Mouse (Mus musculus) liver, embryonic 15.5 days (tissue): Measurements from ENCODE around the gene Qser1. TPM values are rescaled to one million over a fixed set of nuclear protein-coding genes. Genes with fewer than 3 reads are reported as not detected.
"Not testable (repeated sequence)": the region's sequence is repeated elsewhere in the genome, so short reads cannot be mapped to it uniquely, and the experiment has no call there.

Experiments
- ATAC-seq: fragments of 200-750 bp; cut with Nextera tagmentation; 2 replicates; pipeline ENCODE4 v1.8.0; 2017; ENCODE audit warnings: moderate number of reproducible peaks, mild to moderate bottlenecking, moderate library complexity; ENCODE audit not compliant: insufficient read depth
- H3K27ac ChIP-seq: fragments of 300-500 bp; sonication (generic); replicated peaks from 2 replicates; pipeline ENCODE4 v1.5.1; 2015; ENCODE audit warnings: mild to moderate bottlenecking, inconsistent platforms
- H3K27me3 ChIP-seq: fragments of 300-500 bp; sonication (generic); 2 replicates; pipeline ENCODE4 v1.6.1; 2015; ENCODE audit warnings: mild to moderate bottlenecking, inconsistent platforms
- H3K36me3 ChIP-seq: fragments of 300-500 bp; sonication (generic); replicated peaks from 2 replicates; pipeline ENCODE4 v1.6.1; 2015; ENCODE audit warnings: moderate library complexity, mild to moderate bottlenecking, inconsistent platforms
- H3K4me1 ChIP-seq: fragments of 300-500 bp; sonication (generic); replicated peaks from 2 replicates; pipeline ENCODE4 v1.6.1; 2015; ENCODE audit warnings: inconsistent platforms
- H3K4me2 ChIP-seq: fragments of 300-500 bp; sonication (generic); 2 replicates; pipeline ENCODE4 v1.6.1; 2015; ENCODE audit warnings: moderate library complexity, mild to moderate bottlenecking, inconsistent platforms
- H3K4me3 ChIP-seq: fragments of 300-500 bp; sonication (generic); replicated peaks from 2 replicates; pipeline ENCODE4 v1.5.1; 2015; ENCODE audit warnings: mild to moderate bottlenecking, inconsistent platforms
- H3K9ac ChIP-seq: fragments of 300-500 bp; sonication (generic); 2 replicates; pipeline ENCODE4 v1.6.1; 2015; ENCODE audit warnings: moderate library complexity, mild to moderate bottlenecking, inconsistent platforms
- H3K9me3 ChIP-seq: fragments of 300-500 bp; sonication (generic); replicated peaks from 2 replicates; pipeline ENCODE4 v1.6.1; 2016; ENCODE audit warnings: inconsistent platforms
- WGBS: fragments of 180-500 bp; shearing (Covaris S2); methylation state at CpG from one replicate; pipeline ENCODE4 v1.1.7; 2015; ENCODE audit warnings: mixed read lengths; ENCODE audit not compliant: insufficient replicate concordance; 5-methylcytosine and 5-hydroxymethylcytosine counted together
- polyA plus RNA-seq: library from polyadenylated mRNA; unstranded; fragments of >200 nt; fragmentation: Nextera tagmentation; extraction: Ambion mirVana; gene quantifications from 2 replicates; pipeline ENCODE4 v1.2.1, GENCODE M21; 2015

The Qser1 gene
- polyA plus RNA-seq, 1 experiment from 2014 or later, result 1.6 TPM

- ATAC-seq, result peak; percentile 51
- no peaks in the 10 kb centered on the region for H3K36me3 ChIP-seq
- H3K27ac ChIP-seq, result no peak within 1 kb of the TSS
- no peak within 1 kb of the TSS for H3K9ac ChIP-seq
- H3K4me3 ChIP-seq, result peak within 1 kb of the TSS; percentile 53
- under 1% methylated on average over 62 of the region's 62 CpGs for WGBS
- H3K4me1 ChIP-seq, result peaks cover 5% of the 10 kb centered on the region; the same call in 1 of the 2 replicates
- peaks cover 40% of the 10 kb centered on the region for H3K27me3 ChIP-seq
- peak within 1 kb of the TSS; percentile 75 for H3K4me2 ChIP-seq
- no peaks in the 10 kb centered on the region for H3K9me3 ChIP-seq
These were observed 32.9 kb upstream of the Qser1 start, which contains the start of gene Prrg4 for GRCm38 (mm10) chr2:104849276-104849990. Prrg4 (minus strand) TSS chr2:104849876.

- H3K4me3 ChIP-seq, result peak overlapping the region; percentile 53
- no peaks in the 10 kb centered on the region for H3K36me3 ChIP-seq
- H3K9me3 ChIP-seq, result no peaks in the 10 kb centered on the region
- H3K27ac ChIP-seq, result no peak overlapping the region
- H3K27me3 ChIP-seq, result peaks cover 39% of the 10 kb centered on the region
- peak overlapping the region; percentile 75 for H3K4me2 ChIP-seq
- WGBS, result 9% methylated on average over 16 of the region's 16 CpGs
- peaks cover 5% of the 10 kb centered on the region; the same call in 1 of the 2 replicates for H3K4me1 ChIP-seq
- ATAC-seq, result no peak
- no peak overlapping the region for H3K9ac ChIP-seq
These were observed 31.9 kb upstream of the Qser1 start for GRCm38 (mm10) chr2:104848235-104849161.

GRCm38 (mm10) chr2:104847645-104848044, 31.1 kb upstream of the Qser1 start:
- Histone ChIP-seq H3K4me1 (peaks cover 5% of the 10 kb centered on the region; the same call in 1 of the 2 replicates), H3K9ac (no peak overlapping the region), H3K9me3 (no peaks in the 10 kb centered on the region), H3K4me2 (no peak overlapping the region), H3K27ac (no peak overlapping the region), H3K36me3 (no peaks in the 10 kb centered on the region), H3K27me3 (peaks cover 35% of the 10 kb centered on the region), H3K4me3 (no peak overlapping the region)
- 30% methylated on average over 2 of the region's 2 CpGs for WGBS
- no peak for ATAC-seq

GRCm38 (mm10) chr2:104846638-104847414, 30.3 kb upstream of the Qser1 start:
- WGBS, result 23% methylated on average over 4 of the region's 4 CpGs
- peaks cover 8% of the 10 kb centered on the region; the same call in 1 of the 2 replicates for H3K4me1 ChIP-seq
- ATAC-seq, result no peak

GRCm38 (mm10) chr2:104842559-104842958, 26.0 kb upstream of the Qser1 start:
- Histone ChIP-seq H3K4me2 (no peak overlapping the region), H3K4me3 (no peak overlapping the region), H3K4me1 (peaks cover 3% of the 10 kb centered on the region; the same call in 1 of the 2 replicates), H3K9ac (no peak overlapping the region), H3K27me3 (no peaks in the 10 kb centered on the region), H3K9me3 (no peaks in the 10 kb centered on the region), H3K27ac (no peak overlapping the region), H3K36me3 (no peaks in the 10 kb centered on the region)
- ATAC-seq, result no peak

More at GRCm38 (mm10) chr2:104846638-104847414, 30.3 kb upstream of the Qser1 start:
- no peak overlapping the region for H3K4me2 ChIP-seq
- no peaks in the 10 kb centered on the region for H3K9me3 ChIP-seq
- H3K4me3 ChIP-seq, result no peak overlapping the region
- H3K27ac ChIP-seq, result no peak overlapping the region
- H3K9ac ChIP-seq, result no peak overlapping the region
- peaks cover 34% of the 10 kb centered on the region for H3K27me3 ChIP-seq
- H3K36me3 ChIP-seq, result no peaks in the 10 kb centered on the region

GRCm38 (mm10) chr2:104841736-104842135, 25.2 kb upstream of the Qser1 start:
- H3K4me2 ChIP-seq, result no peak overlapping the region
- H3K9me3 ChIP-seq, result no peaks in the 10 kb centered on the region
- H3K9ac ChIP-seq, result no peak overlapping the region
- ATAC-seq, result peak; percentile 40; the same call in 1 of the 2 replicates
- WGBS, result 59% methylated on average over 7 of the region's 7 CpGs
- peaks cover 3% of the 10 kb centered on the region; the same call in 1 of the 2 replicates for H3K4me1 ChIP-seq
- H3K36me3 ChIP-seq, result no peaks in the 10 kb centered on the region
- H3K4me3 ChIP-seq, result no peak overlapping the region
- no peak overlapping the region for H3K27ac ChIP-seq
- H3K27me3 ChIP-seq, result no peaks in the 10 kb centered on the region

GRCm38 (mm10) chr2:104840974-104841373, 24.4 kb upstream of the Qser1 start:
- H3K4me1 ChIP-seq, result peaks cover 3% of the 10 kb centered on the region; the same call in 1 of the 2 replicates
- no peak overlapping the region for H3K9ac ChIP-seq
- no peak overlapping the region for H3K4me3 ChIP-seq
- H3K9me3 ChIP-seq, result no peaks in the 10 kb centered on the region
- H3K36me3 ChIP-seq, result no peaks in the 10 kb centered on the region
- H3K4me2 ChIP-seq, result no peak overlapping the region
- no peaks in the 10 kb centered on the region for H3K27me3 ChIP-seq
- no peak overlapping the region for H3K27ac ChIP-seq
- no peak for ATAC-seq

GRCm38 (mm10) chr2:104832486-104832885, 15.9 kb upstream of the Qser1 start:
- no peak overlapping the region for H3K4me2 ChIP-seq
- WGBS, result 63% methylated on average over 2 of the region's 2 CpGs

GRCm38 (mm10) chr2:104826191-104826590, 9.6 kb upstream of the Qser1 start:
- 66% methylated on average over 4 of the region's 4 CpGs for WGBS
- H3K27ac ChIP-seq, result no peak overlapping the region
- H3K4me3 ChIP-seq, result no peak overlapping the region
- H3K27me3 ChIP-seq, result no peaks in the 10 kb centered on the region
- no peak for ATAC-seq
- H3K9me3 ChIP-seq, result no peaks in the 10 kb centered on the region
- H3K36me3 ChIP-seq, result no peaks in the 10 kb centered on the region
- no peak overlapping the region for H3K9ac ChIP-seq
- no peak overlapping the region for H3K4me2 ChIP-seq
- H3K4me1 ChIP-seq, result no peaks in the 10 kb centered on the region

More at GRCm38 (mm10) chr2:104832486-104832885, 15.9 kb upstream of the Qser1 start:
- no peak overlapping the region for H3K27ac ChIP-seq
- no peak overlapping the region for H3K4me3 ChIP-seq
- ATAC-seq, result no peak
- H3K4me1 ChIP-seq, result no peaks in the 10 kb centered on the region
- H3K27me3 ChIP-seq, result no peaks in the 10 kb centered on the region
- H3K9ac ChIP-seq, result no peak overlapping the region
- H3K9me3 ChIP-seq, result no peaks in the 10 kb centered on the region
- H3K36me3 ChIP-seq, result no peaks in the 10 kb centered on the region

- 74% methylated on average over 3 of the region's 3 CpGs for WGBS
- not testable (repeated sequence) for H3K27me3 ChIP-seq, H3K4me3 ChIP-seq, H3K36me3 ChIP-seq, H3K27ac ChIP-seq, H3K9ac ChIP-seq, H3K9me3 ChIP-seq, H3K4me2 ChIP-seq, ATAC-seq
- peaks cover 29% of the 10 kb centered on the region for H3K4me1 ChIP-seq
These were observed 2.2 kb upstream of the Qser1 start for GRCm38 (mm10) chr2:104818763-104819162.
